Mouse (Mus musculus) NIH3T3 (cell line): Measurements from ENCODE around the gene Urb2.

Experiments used
- DNase-seq: peaks from one replicate; pipeline ENCODE4 v3.0.0-alpha.2; 2012; ENCODE audit warnings: low read depth

The Urb2 gene

DNA sequence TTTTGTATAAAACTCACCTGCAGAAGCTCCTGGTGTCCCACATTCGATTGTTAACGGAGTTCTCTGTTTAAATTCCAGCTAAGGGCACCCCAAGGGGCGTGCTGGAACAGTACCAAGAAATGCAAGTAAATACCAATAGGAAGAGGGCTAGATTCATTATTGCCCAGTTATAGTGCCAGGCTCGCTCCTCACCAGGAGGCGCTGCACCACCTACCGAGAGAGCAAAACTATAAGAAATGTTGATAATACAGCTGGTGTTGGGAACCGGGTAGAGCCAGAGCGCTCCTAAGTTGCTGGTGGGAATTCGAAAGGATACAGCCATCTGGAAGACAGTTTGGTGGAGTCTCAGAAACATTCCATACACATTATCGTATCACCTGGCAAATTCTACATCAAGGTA, 56.7 kb downstream of the Urb2 start:
- DNase-seq, result peak; percentile 69

DNA sequence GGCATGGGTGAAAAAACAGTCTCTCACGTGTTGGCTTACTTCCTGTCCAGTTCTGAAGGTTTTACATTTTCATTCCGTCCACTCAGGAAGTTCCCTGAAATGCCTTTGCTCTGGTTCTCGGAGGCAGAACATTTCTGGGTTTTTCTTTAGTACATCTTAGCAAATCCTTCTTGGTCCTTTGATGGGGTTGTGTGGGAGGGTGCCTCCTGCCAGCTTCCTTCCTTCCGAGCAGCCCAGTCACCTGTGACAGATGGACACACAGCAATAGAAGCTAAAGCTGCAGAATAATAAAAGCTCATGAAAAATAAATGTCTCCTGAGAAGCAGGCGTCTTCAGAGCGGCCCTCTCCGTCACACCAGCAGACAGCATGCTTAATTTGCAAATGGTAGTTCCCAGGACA, 57.7 kb downstream of the Urb2 start:
- DNase-seq, result no peak

DNA sequence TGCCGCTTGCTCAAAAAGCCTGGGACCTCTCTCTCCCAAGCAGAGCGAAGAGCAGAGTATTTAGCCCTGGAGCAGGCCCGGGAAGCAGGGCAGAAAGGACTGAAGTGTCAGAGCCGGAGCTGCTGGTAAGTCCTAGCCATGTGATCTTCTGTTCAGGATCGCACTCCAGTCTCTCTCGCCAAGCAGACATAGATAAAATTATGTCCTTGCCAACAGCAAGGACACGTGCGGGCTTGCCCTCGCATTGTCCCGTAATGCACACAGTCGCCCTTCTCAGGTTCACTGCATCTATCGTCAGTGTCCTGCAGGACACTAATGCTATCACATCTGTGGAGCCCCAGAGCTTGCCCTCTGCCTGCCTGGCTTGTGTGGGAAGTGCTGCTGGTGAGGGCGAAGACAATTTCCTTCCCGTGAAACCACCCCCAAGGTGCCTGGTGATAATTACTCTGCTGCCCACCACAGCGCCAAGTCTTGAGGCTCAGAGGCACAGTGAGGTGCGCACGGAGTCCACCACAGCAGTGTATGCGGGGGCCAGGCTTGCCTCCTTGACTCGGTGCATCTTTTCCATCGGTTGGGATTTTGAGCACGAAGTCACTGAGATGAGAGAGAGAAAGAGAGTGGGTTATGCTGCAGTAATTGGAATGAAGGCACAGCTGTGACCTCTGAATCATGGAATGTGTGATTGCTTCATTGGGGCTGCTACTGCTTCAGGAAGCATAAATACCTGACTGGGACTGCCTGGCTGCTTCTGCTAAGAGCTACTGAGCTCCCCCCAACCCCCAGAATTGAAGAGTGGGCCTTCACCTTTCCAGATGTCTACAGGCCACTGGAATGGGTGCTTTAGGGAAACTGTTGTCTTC, 59.4 kb downstream of the Urb2 start:
- no peak for DNase-seq

DNA sequence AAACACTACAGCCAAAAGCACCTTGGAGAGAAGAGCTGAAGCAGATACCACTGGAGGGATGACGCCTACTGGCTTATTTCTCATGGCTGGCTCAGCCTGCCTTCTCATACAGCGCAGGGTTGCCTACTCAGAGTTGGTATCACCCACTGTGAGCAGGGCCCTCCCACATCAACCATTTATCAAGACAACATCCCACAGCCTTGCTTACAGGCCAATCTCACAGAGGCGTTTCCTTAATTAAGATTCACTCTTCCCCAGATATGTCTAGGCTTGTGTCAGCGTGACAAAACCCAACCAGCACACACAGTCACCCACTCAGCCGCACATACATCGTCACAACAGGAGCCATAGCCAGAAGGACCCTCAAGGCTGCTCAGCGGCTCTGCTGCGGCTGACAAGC, 61.3 kb downstream of the Urb2 start:
- no peak for DNase-seq

DNA sequence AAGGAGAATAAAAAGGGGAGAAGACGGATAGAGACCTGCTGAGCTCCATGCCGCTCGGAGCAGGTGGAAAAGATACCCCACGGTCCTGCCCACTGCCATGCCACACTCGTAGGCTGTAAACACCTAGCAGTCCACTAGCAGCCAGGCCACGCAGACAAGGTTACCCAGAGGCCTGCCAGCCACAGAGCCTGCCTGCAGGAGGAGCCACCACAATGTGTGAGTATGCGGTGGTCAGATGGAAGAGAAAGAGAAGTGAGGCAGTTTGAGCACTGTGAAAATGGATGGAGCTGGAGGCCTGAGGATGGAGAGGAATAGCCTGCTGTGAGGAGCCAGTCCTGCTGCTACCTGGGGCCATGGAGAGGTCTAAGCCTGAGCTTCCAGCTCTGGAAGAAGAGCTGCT, 62.3 kb downstream of the Urb2 start:
- DNase-seq, result peak; percentile 47

DNA sequence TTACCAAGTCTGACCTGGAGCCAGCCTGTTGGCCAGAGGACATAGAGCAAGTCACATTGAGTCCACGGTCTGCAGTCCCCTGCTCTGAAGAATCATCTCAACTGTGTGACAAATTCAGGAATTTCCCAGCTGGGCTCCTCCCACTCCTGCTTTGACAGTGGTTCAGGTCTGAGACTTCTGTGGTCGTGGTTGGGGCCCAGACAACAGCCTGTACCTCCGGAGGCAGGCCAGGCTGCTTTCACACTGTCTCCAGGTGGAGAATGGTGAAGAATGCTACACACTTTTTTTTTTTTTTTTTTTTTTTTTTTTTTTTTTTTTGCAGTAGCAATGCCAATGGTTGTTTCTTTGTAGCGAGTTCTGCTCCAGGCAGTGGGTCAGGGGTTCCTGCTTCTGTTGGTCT, 64.4 kb downstream of the Urb2 start:
- no peak for DNase-seq

DNA sequence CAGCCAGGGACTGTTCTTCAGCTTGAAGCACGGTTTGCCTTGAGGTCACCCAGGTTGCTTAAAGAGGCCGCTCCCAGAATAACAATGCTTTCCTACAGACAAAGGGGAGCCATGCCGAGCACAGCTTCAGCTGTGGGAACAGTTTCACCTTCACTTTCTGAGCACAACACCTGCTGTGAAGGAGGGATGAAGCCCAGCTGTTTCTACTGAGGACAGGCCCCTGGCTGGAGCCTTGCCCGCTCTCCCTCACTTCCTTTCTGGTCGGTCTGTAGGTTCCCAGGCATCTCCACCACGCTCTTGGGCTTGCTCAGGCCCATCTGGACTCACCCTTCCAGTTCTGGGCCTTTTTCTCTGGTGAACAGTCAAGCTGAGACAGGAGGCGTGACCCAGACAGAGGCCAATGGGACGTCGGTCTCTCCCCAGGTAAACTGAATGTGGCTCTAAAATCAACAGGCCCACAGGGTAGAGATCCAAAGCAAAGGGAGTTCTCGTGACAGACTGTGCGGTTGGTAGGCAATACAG, 66.8 kb downstream of the Urb2 start:
- no peak for DNase-seq

DNA sequence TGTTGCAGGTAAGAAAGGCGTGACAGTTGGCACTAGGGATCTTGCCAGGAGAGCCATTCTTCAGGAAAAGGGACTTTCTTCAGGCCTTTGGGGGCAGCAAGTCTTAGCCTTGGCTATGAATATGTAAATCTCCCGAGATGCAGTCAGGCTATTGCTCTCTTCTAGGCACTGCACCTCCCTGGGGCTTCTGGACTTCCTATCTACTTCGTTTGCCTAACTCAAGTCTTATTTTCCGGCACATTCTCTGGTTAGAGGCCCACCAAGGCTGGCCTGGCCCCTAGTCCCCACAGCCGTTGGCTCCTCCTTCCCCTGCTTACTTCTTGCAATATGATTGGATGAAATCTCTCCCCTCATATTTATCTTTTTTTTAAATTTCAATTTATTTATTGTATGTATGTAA, 67.7 kb downstream of the Urb2 start:
- DNase-seq, result no peak

DNA sequence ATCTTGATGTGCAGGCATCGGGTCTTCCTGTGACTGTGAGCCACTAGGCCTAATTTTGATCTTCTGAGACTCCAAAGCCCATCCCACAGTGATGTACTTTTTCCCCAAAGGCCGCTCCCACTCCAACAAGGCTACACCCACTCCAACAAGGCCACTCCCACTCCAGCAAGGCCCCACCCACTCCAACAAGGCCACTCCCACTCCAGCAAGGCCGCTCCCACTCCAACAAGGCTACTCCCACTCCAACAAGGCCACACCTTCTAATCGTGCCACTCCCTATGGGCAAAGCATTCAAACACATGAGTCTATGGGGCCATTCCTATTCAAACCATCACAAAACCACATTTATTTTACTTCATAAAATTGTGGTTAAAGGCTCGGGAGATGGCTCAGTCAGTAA, 69.2 kb downstream of the Urb2 start:
- no peak for DNase-seq
